ENCODE assay signal across 8 mouse cellular contexts in genomic region chr11:75530325-75530724, GRCm38 (mm10). TPM values are rescaled to one million over a fixed set of nuclear protein-coding genes. Genes with fewer than 3 reads are reported as not detected.
A peak's percentile ranks its signal among the peaks of the same experiment; 100 is the strongest.
DNase-seq lines count a peak whose midpoint lies in the region; ATAC-seq and TF ChIP-seq lines count a peak whose summit lies in the region.

No protein-coding gene starts in this region.

- H3K4me2 ChIP-seq in forebrain, postnatal 0 days (ENCODE audit: low read depth), result peak overlapping the region; percentile 99
- peak overlapping the region; percentile 98 for H3K4me2 ChIP-seq in lung, embryonic 15.5 days

- H3K9me3 ChIP-seq in ES-E14 (ENCODE audit: control insufficient read depth, insufficient read depth, low read depth, low read length), result no peaks in the 10 kb centered on the region
- H3K9me3 ChIP-seq in forebrain, postnatal 0 days (ENCODE audit: low read length), result no peaks in the 10 kb centered on the region
- H3K9me3 ChIP-seq in lung, embryonic 15.5 days, result no peaks in the 10 kb centered on the region

- peaks cover 4 to 5% of the 10 kb centered on the region in 2 experiments; a peak in 2 of 4 replicates for H3K4me1 ChIP-seq in ES-E14 (ENCODE audit: control insufficient read depth in 2 of 2, insufficient read depth in 2 of 2, low read length in 2 of 2, poor library complexity in 1 of 2)
- peaks cover 11% of the 10 kb centered on the region for H3K4me1 ChIP-seq in cerebellum, adult 2 months (ENCODE audit: control insufficient read depth, insufficient read depth, low read length)
- peaks cover 11% of the 10 kb centered on the region; the same call in 1 of the 2 replicates for H3K4me1 ChIP-seq in forebrain, postnatal 0 days (ENCODE audit: insufficient read depth)
- peaks cover 24% of the 10 kb centered on the region for H3K4me1 ChIP-seq in lung, embryonic 15.5 days
- peaks cover 8% of the 10 kb centered on the region; the same call in 1 of the 2 replicates for H3K4me1 ChIP-seq in olfactory bulb, adult 2 months (ENCODE audit: control insufficient read depth, insufficient read depth, low read length)

- peak; percentile 90 for DNase-seq in ES-E14 (ENCODE audit: low read depth, low spot score)
- peak; percentile 93 to 100 for DNase-seq in cerebellum, adult 2 months
- peak; percentile 96 for DNase-seq in forebrain, postnatal 0 days
- peak; percentile 99 for DNase-seq in heart, postnatal 4 days
- DNase-seq in layer of hippocampus, adult 8-10 months (ENCODE audit: low spot score in 2 of 2), result peak; percentile 90 to 97
- peak; percentile 92 to 93 for DNase-seq in thymus, adult 18-20 months

- TF ChIP-seq POLR2A in cerebellum, adult 2 months (IDR thresholded peaks at IDR 0.05; ENCODE audit: borderline replicate concordance, insufficient read depth, low read length), result peak; percentile 39; the same call in 1 of the 2 replicates
- no peak for TF ChIP-seq POLR2A in olfactory bulb, adult 2 months (IDR thresholded peaks at IDR 0.05; ENCODE audit: insufficient read depth, low read depth, low read length)

- in situ Hi-C loops in ES-E14 (cut with MboI; ENCODE audit: low sequenced_read_pairs in 2 of 2, unreplicated experiment in 2 of 2), result no loop called here

- H3K27ac ChIP-seq in ES-E14 (ENCODE audit: insufficient read depth, low read depth, low read length, poor library complexity, severe bottlenecking), result no peak overlapping the region
- peak overlapping the region; percentile 89 for H3K27ac ChIP-seq in cerebellum, adult 2 months (ENCODE audit: insufficient read depth, low read length)
- peak overlapping the region; percentile 97 for H3K27ac ChIP-seq in forebrain, postnatal 0 days (ENCODE audit: low read depth, low read length)
- H3K27ac ChIP-seq in lung, embryonic 15.5 days, result no peak overlapping the region
- peak overlapping the region; percentile 83 for H3K27ac ChIP-seq in olfactory bulb, adult 2 months (ENCODE audit: insufficient read depth, low read depth, low read length)

- WGBS in cerebellum, adult 2 months, result 0% methylated on average over 10 of the region's 10 CpGs
- 0% methylated on average over 10 of the region's 10 CpGs for WGBS in forebrain, postnatal 0 days
- under 1% methylated on average over 10 of the region's 10 CpGs for whole genome bisulfite sequencing in lung, embryonic 15.5 days
- WGBS in olfactory bulb, adult 2 months, result under 1% methylated on average over 10 of the region's 10 CpGs

- H3K9ac ChIP-seq in ES-E14 (ENCODE audit: insufficient read depth, low read depth, low read length, poor library complexity, severe bottlenecking), result peak overlapping the region; percentile 85
- H3K9ac ChIP-seq in forebrain, postnatal 0 days, result peak overlapping the region; percentile 98
- H3K9ac ChIP-seq in lung, embryonic 15.5 days, result peak overlapping the region; percentile 65

- H3K36me3 ChIP-seq in ES-E14 (ENCODE audit: control insufficient read depth, insufficient read depth, low read length, poor library complexity, severe bottlenecking), result no peaks in the 10 kb centered on the region; the same call in 1 of the 2 replicates
- no peaks in the 10 kb centered on the region for H3K36me3 ChIP-seq in forebrain, postnatal 0 days (ENCODE audit: insufficient read depth)
- no peaks in the 10 kb centered on the region for H3K36me3 ChIP-seq in lung, embryonic 15.5 days

- peak; percentile 95 for TF ChIP-seq CTCF in cerebellum, adult 2 months (IDR thresholded peaks at IDR 0.05; ENCODE audit: borderline replicate concordance, insufficient read depth, low read depth, low read length)
- peak; percentile 98 for TF ChIP-seq CTCF in forebrain, postnatal 0 days (IDR thresholded peaks at IDR 0.05; ENCODE audit: low read depth)
- TF ChIP-seq CTCF in olfactory bulb, adult 2 months (IDR thresholded peaks at IDR 0.05; ENCODE audit: insufficient read depth, low read depth, low read length), result peak; percentile 87

- H3K4me3 ChIP-seq in ES-E14 (ENCODE audit: insufficient read depth in 1 of 2, low read depth in 1 of 2, low read length in 2 of 2, poor library complexity in 1 of 2, severe bottlenecking in 1 of 2), result peak overlapping the region; percentile 91 to 93
- peak overlapping the region; percentile 96 for H3K4me3 ChIP-seq in cerebellum, adult 2 months (replicated peaks; ENCODE audit: insufficient read depth, low read depth, low read length)
- peak overlapping the region; percentile 60 for H3K4me3 ChIP-seq in forebrain, postnatal 0 days (ENCODE audit: low read depth, low read length)
- peak overlapping the region; percentile 59 for H3K4me3 ChIP-seq in lung, embryonic 15.5 days
- H3K4me3 ChIP-seq in olfactory bulb, adult 2 months (ENCODE audit: insufficient read depth, low read depth, low read length), result peak overlapping the region; percentile 75

- peak; percentile 28 for ATAC-seq in forebrain, postnatal 0 days
- ATAC-seq in lung, embryonic 15.5 days (ENCODE audit: borderline replicate concordance, extremely low read depth, low FRiP score, low TSS enrichment), result peak; percentile 65; the same call in 1 of the 2 replicates

- no peaks in the 10 kb centered on the region for H3K27me3 ChIP-seq in cerebellum, adult 2 months (ENCODE audit: control insufficient read depth, insufficient read depth, low read length)
- H3K27me3 ChIP-seq in forebrain, postnatal 0 days (ENCODE audit: insufficient read depth, low read length), result no peaks in the 10 kb centered on the region
- no peaks in the 10 kb centered on the region for H3K27me3 ChIP-seq in lung, embryonic 15.5 days

TF ChIP-seq in ES-E14, 5 proteins besides CTCF, POLR2A, EP300 and RAD21:
- peak; percentile 71 for TF ChIP-seq MAFK (IDR thresholded peaks at IDR 0.05; ENCODE audit: insufficient read depth, low read depth, low read length)
- peak; percentile 58; the same call in 1 of the 2 replicates for TF ChIP-seq ZC3H11A (IDR thresholded peaks at IDR 0.05; ENCODE audit: borderline replicate concordance, low read depth, low read length)
- no peak for TF ChIP-seq HCFC1 (IDR thresholded peaks at IDR 0.05; ENCODE audit: borderline replicate concordance, insufficient read depth, low read length)

RNA-seq across cellular contexts. Expression of gene Slc43a2, which starts 1.2 kb away (rescaled TPM):
- 24.8 and 32.5 TPM in 2 replicates for total RNA-seq in ES-E14 (2012; rRNA removed)
- 57.4 and 67.1 TPM in 2 replicates for polyA plus RNA-seq in cerebellum, adult 2 months (2012; rRNA removed)
- total RNA-seq in forebrain, postnatal 0 days (2014; rRNA removed), result 16.5 and 24.0 TPM in 2 replicates
- polyA plus RNA-seq in forebrain, postnatal 0 days (2015; fragmentation: Nextera tagmentation; extraction: Ambion mirVana), result 10.4 and 14.1 TPM in 2 replicates
- 10 to 100 TPM in 1 of 2 experiments, 1 to 10 TPM in 1; 8.9 to 10.5 TPM for total RNA-seq in heart, postnatal 4 days (2021)
- total RNA-seq in layer of hippocampus, adult 8-10 months (2022), result 10 to 100 TPM; 42.6 to 55.5 (median 52.7) TPM
- 5.6 and 6.9 TPM in 2 replicates for polyA plus RNA-seq in lung, embryonic 15.5 days (2015; fragmentation: Nextera tagmentation; extraction: Ambion mirVana)
- 363 TPM in 1 of 2 replicates, not detected in the other for polyA plus RNA-seq in olfactory bulb, adult 2 months (2012; ENCODE audit: insufficient read depth, insufficient read length, low replicate concordance, missing spikeins)

RNA-seq across cellular contexts. Expression of gene Scarf1, which starts 17.0 kb away (rescaled TPM):
- total RNA-seq in ES-E14 (2012; rRNA removed), result 3.1 and 4.3 TPM in 2 replicates
- polyA plus RNA-seq in cerebellum, adult 2 months (2012; rRNA removed), result 3.3 and 3.4 TPM in 2 replicates
- 4.0 and 4.5 TPM in 2 replicates for total RNA-seq in forebrain, postnatal 0 days (2014; rRNA removed)
- polyA plus RNA-seq in forebrain, postnatal 0 days (2015; fragmentation: Nextera tagmentation; extraction: Ambion mirVana), result 3.1 and 3.5 TPM in 2 replicates
- 10 to 100 TPM; 14.5 to 15.0 TPM for total RNA-seq in heart, postnatal 4 days (2021)
- total RNA-seq in layer of hippocampus, adult 8-10 months (2022), result 1 to 10 TPM; 1.1 to 1.6 (median 1.4) TPM
- polyA plus RNA-seq in lung, embryonic 15.5 days (2015; fragmentation: Nextera tagmentation; extraction: Ambion mirVana), result 16.2 and 16.3 TPM in 2 replicates
- not detected in 2 replicates for polyA plus RNA-seq in olfactory bulb, adult 2 months (2012; ENCODE audit: insufficient read depth, insufficient read length, low replicate concordance, missing spikeins)

RNA-seq across cellular contexts. Expression of gene Rilp, which starts 20.4 kb away (rescaled TPM):
- total RNA-seq in ES-E14 (2012; rRNA removed), result 0.79 and 0.89 TPM in 2 replicates
- 5.4 and 5.7 TPM in 2 replicates for polyA plus RNA-seq in cerebellum, adult 2 months (2012; rRNA removed)
- total RNA-seq in forebrain, postnatal 0 days (2014; rRNA removed), result 0.67 and 1.6 TPM in 2 replicates
- polyA plus RNA-seq in forebrain, postnatal 0 days (2015; fragmentation: Nextera tagmentation; extraction: Ambion mirVana), result 2.9 and 4.9 TPM in 2 replicates
- total RNA-seq in heart, postnatal 4 days (2021), result 10 to 100 TPM; 24.5 to 24.7 TPM
- total RNA-seq in layer of hippocampus, adult 8-10 months (2022), result 1 to 10 TPM; 1.1 to 2.3 (median 1.6) TPM
- polyA plus RNA-seq in lung, embryonic 15.5 days (2015; fragmentation: Nextera tagmentation; extraction: Ambion mirVana), result 0.66 and 0.83 TPM in 2 replicates
- not detected in 2 replicates for polyA plus RNA-seq in olfactory bulb, adult 2 months (2012; ENCODE audit: insufficient read depth, insufficient read length, low replicate concordance, missing spikeins)

RNA-seq across cellular contexts. Expression of gene Prpf8, which starts 43.7 kb away (rescaled TPM):
- 256 and 338 TPM in 2 replicates for total RNA-seq in ES-E14 (2012; rRNA removed)
- polyA plus RNA-seq in cerebellum, adult 2 months (2012; rRNA removed), result 110 and 123 TPM in 2 replicates
- total RNA-seq in forebrain, postnatal 0 days (2014; rRNA removed), result 89.0 and 120 TPM in 2 replicates
- polyA plus RNA-seq in forebrain, postnatal 0 days (2015; fragmentation: Nextera tagmentation; extraction: Ambion mirVana), result 25.6 and 27.9 TPM in 2 replicates
- total RNA-seq in heart, postnatal 4 days (2021), result 100 to 1,000 TPM; 113 to 115 TPM
- 100 to 1,000 TPM; 129 to 140 (median 135) TPM for total RNA-seq in layer of hippocampus, adult 8-10 months (2022)
- polyA plus RNA-seq in lung, embryonic 15.5 days (2015; fragmentation: Nextera tagmentation; extraction: Ambion mirVana), result 56.9 and 57.3 TPM in 2 replicates
- polyA plus RNA-seq in olfactory bulb, adult 2 months (2012; ENCODE audit: insufficient read depth, insufficient read length, low replicate concordance, missing spikeins), result 102 and 148 TPM in 2 replicates

RNA-seq across cellular contexts. Expression of gene Pitpna, which starts 57.6 kb away (rescaled TPM):
- total RNA-seq in ES-E14 (2012; rRNA removed), result 31.3 and 40.3 TPM in 2 replicates
- 295 and 319 TPM in 2 replicates for polyA plus RNA-seq in cerebellum, adult 2 months (2012; rRNA removed)
- total RNA-seq in forebrain, postnatal 0 days (2014; rRNA removed), result 83.0 and 95.7 TPM in 2 replicates
- 85.8 and 101 TPM in 2 replicates for polyA plus RNA-seq in forebrain, postnatal 0 days (2015; fragmentation: Nextera tagmentation; extraction: Ambion mirVana)
- total RNA-seq in heart, postnatal 4 days (2021), result 100 to 1,000 TPM; 150 to 155 TPM
- 100 to 1,000 TPM; 264 to 282 (median 275) TPM for total RNA-seq in layer of hippocampus, adult 8-10 months (2022)
- 73.4 and 76.8 TPM in 2 replicates for polyA plus RNA-seq in lung, embryonic 15.5 days (2015; fragmentation: Nextera tagmentation; extraction: Ambion mirVana)
- polyA plus RNA-seq in olfactory bulb, adult 2 months (2012; ENCODE audit: insufficient read depth, insufficient read length, low replicate concordance, missing spikeins), result 209 and 678 TPM in 2 replicates

Comparison
In these comparisons a context has a peak if more than half of its experiments do, and no peak if none do; other contexts are left out.
1. H3K27ac ChIP-seq: peak in cerebellum, adult 2 months (single experiment), forebrain, postnatal 0 days (single experiment) and olfactory bulb, adult 2 months (single experiment); none in ES-E14 (single experiment) and lung, embryonic 15.5 days (single experiment).
2. Peak in every context shown above with its lines, with median percentiles within 50 percentile points of each other: DNase-seq, H3K4me3 ChIP-seq, H3K9ac ChIP-seq and CTCF ChIP-seq.